Mouse (Mus musculus): ENCODE measurements around the gene Cog7. TPM values are rescaled to one million over a fixed set of nuclear protein-coding genes. Genes with fewer than 3 reads are reported as not detected.
A peak's percentile ranks its signal among the peaks of the same experiment; 100 is the strongest.

Cog7 gene
- polyA plus RNA-seq (2014; fragmentation: Nextera tagmentation; extraction: Ambion mirVana): 22.0 and 23.8 TPM in 2 replicates

DNA sequence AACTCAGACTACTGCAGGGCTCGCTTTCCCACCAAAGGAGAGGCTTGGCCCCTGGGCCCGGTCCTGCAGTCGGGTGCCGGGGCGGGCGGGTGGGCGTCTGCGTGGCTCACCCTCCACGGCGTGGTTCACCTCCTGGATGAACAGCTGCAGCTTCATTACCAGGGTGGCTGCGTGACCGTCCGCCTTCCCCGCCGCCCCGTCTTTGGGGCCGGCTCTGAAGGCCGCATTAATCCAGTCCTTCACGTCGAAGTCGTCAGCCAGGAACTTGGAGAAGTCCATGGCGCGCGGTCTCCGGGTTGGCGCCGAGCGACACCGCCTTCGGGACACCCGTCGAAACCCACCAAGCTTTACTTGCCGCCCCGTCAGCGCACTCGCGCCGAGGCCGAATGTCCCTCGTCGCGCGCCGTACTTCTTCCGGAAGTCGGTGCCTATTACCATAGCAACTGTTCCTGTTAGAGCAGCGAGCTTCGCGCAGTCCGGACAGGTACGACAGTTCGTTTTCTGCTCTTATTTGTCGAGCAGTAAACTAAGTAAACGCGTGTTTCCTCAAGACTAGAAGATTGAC, at the start of gene Cog7:
Gene Cog7, minus strand, starts transcription at position 405 of the 565 bp plus-strand sequence.
- Histone ChIP-seq H3K9me3 (ENCODE audit: control insufficient read depth, low read length) (no peaks in the 10 kb centered on the region), H3K4me1 (replicated peaks; ENCODE audit: control insufficient read depth, insufficient read depth, low read length) (no peaks in the 10 kb centered on the region), H3K27ac (ENCODE audit: low read depth, low read length) (no peak within 1 kb of the TSS), H3K4me3 (ENCODE audit: low read depth, low read length) (peak within 1 kb of the TSS; percentile 68), H3K9ac (ENCODE audit: low read length) (peak within 1 kb of the TSS; percentile 72), H3K27me3 (ENCODE audit: control insufficient read depth, insufficient read depth, low read length) (no peaks in the 10 kb centered on the region), H3K36me3 (ENCODE audit: control insufficient read depth, insufficient read depth, low read length) (no peaks in the 10 kb centered on the region), H3K4me2 (ENCODE audit: low read depth, low read length, severe bottlenecking) (peak within 1 kb of the TSS; percentile 58)
- under 1% methylated on average over 55 of the region's 55 CpGs for WGBS
- DNase-seq (ENCODE audit: low spot score) (peak; percentile 94), ATAC-seq (replicated peaks; ENCODE audit: low FRiP score) (peak; percentile 89)

DNA sequence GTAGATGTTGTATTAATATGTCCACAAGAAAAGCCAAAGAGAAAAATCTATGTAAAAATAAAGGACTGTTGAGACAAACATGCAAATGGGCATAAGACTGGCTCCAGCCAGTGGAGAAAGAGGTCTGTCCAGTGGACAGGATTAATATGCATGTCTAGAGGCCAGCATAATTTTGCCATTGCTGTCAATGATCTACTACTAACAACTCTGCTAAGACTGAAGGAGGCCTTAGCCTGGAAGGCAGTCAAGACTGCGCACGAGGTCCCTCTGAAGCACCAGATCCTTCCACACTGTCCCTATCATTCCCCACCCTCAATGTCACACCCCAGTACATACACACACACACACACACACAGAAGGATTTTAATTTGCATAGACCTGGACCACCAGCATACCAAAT, 40.6 kb upstream of the Cog7 start:
- DNase-seq (ENCODE audit: low spot score): no peak
- ATAC-seq (replicated peaks; ENCODE audit: low FRiP score): no peak
- 0 out of 2 replicates have a peak, but pooled peaks cover 2% of the 10 kb centered on the region for H3K4me1 ChIP-seq (replicated peaks; ENCODE audit: control insufficient read depth, insufficient read depth, low read length)
- no peak overlapping the region for H3K4me2 ChIP-seq (ENCODE audit: low read depth, low read length, severe bottlenecking)
- H3K27me3 ChIP-seq (ENCODE audit: control insufficient read depth, insufficient read depth, low read length): no peaks in the 10 kb centered on the region
- H3K27ac ChIP-seq (ENCODE audit: low read depth, low read length): no peak overlapping the region
- no peak overlapping the region for H3K9ac ChIP-seq (ENCODE audit: low read length)
- 92% methylated on average over 2 of the region's 2 CpGs for WGBS
- H3K9me3 ChIP-seq (ENCODE audit: control insufficient read depth, low read length): no peaks in the 10 kb centered on the region
- no peaks in the 10 kb centered on the region for H3K36me3 ChIP-seq (ENCODE audit: control insufficient read depth, insufficient read depth, low read length)
- H3K4me3 ChIP-seq (ENCODE audit: low read depth, low read length): no peak overlapping the region

DNA sequence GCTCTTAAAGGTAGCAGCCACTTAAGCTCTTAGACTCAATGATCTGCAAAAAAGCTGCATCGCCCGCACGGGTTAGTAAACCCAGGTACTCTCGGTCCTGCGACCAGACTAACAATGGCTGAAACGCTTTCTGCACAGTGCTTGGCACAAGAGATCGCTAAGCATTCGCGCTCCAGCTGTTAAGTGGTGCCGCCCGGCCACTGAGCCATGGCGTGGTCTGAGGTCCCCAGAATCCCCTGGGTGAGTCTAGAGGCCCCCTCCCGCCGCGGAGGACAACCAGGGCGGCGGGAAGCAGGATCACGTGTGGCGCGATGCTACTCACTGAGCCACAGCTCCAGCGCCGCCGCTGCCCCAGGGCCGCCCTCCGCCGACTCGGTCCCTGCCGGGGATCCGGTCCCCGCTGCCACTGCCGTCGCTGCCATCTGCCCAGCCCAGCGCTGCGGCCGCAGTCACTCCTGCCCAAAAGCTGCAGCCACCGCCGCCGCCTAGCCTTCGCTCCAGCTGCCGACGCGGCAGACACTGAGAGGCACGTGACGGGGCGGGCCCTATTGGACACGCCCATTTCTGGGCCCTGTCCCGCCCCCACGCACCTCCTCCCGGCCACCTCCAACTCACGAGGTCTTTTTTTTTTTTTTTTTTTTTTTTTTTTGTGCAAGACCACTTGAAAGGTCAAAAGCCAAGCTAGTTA, 39.3 kb upstream of the Cog7 start, which contains the start of gene Gga2:
Gene Gga2, minus strand, starts transcription at position 556 of the 688 bp plus-strand sequence.
- no peaks in the 10 kb centered on the region for H3K9me3 ChIP-seq (ENCODE audit: control insufficient read depth, low read length)
- under 1% methylated on average over 48 of the region's 50 CpGs for WGBS
- peak; percentile 90 for ATAC-seq (replicated peaks; ENCODE audit: low FRiP score)
- DNase-seq (ENCODE audit: low spot score): peak; percentile 93
- peak within 1 kb of the TSS; percentile 71 for H3K4me2 ChIP-seq (ENCODE audit: low read depth, low read length, severe bottlenecking)
- H3K36me3 ChIP-seq (ENCODE audit: control insufficient read depth, insufficient read depth, low read length): no peaks in the 10 kb centered on the region
- H3K27ac ChIP-seq (ENCODE audit: low read depth, low read length): peak within 1 kb of the TSS; percentile 76
- H3K4me1 ChIP-seq (replicated peaks; ENCODE audit: control insufficient read depth, insufficient read depth, low read length): 0 out of 2 replicates have a peak, but pooled peaks cover 2% of the 10 kb centered on the region
- peak within 1 kb of the TSS; percentile 78 for H3K4me3 ChIP-seq (ENCODE audit: low read depth, low read length)
- peak within 1 kb of the TSS; percentile 81 for H3K9ac ChIP-seq (ENCODE audit: low read length)
- no peaks in the 10 kb centered on the region for H3K27me3 ChIP-seq (ENCODE audit: control insufficient read depth, insufficient read depth, low read length)

DNA sequence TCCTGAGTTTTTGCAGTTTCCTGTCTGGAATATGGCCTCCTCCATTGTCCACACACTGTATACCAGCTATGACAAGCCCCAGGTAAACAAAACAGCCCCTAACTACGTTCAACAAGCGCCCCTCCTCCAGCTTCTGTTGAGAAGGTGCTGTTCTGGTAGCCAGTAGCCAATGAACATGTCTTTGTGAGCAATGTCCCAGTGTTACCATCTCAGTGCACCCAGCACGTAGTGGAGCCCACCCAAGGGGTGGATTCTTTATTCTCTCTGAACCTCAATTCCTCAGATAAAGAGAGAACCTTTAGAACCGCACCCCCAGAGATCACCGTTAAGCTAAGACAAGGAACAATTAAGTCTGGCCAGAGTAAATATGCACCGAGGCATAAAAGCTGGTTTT, 38.8 kb upstream of the Cog7 start:
- DNase-seq (ENCODE audit: low spot score): no peak
- peaks cover 5% of the 10 kb centered on the region; the same call in 1 of the 2 replicates for H3K4me1 ChIP-seq (replicated peaks; ENCODE audit: control insufficient read depth, insufficient read depth, low read length)

DNA sequence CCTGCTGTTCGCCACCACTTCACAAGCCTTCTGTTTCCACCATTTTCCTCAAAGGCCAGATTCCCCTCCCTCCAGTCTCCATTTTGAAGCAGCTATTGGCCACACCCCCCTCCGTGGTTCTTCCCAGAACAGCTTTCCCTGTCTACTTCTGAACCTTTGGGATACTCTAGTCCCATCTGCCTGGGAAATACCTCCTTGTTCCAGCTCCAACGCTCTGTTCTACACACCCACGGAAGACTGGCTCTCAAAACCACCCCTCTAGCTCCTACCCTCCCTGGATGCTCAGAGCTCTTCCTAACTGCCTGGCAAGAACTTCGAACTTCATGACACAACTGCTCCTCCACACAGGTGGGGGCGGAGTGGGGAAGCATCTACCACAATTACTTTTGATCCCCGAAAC, 37.5 kb upstream of the Cog7 start:
- H3K9me3 ChIP-seq (ENCODE audit: control insufficient read depth, low read length): no peaks in the 10 kb centered on the region
- no peaks in the 10 kb centered on the region for H3K27me3 ChIP-seq (ENCODE audit: control insufficient read depth, insufficient read depth, low read length)
- H3K36me3 ChIP-seq (ENCODE audit: control insufficient read depth, insufficient read depth, low read length): no peaks in the 10 kb centered on the region
- H3K27ac ChIP-seq (ENCODE audit: low read depth, low read length): no peak overlapping the region
- 88% methylated on average over 7 of the region's 7 CpGs for WGBS
- peak overlapping the region; percentile 18; the same call in 1 of the 2 replicates for H3K4me2 ChIP-seq (ENCODE audit: low read depth, low read length, severe bottlenecking)
- DNase-seq (ENCODE audit: low spot score) (no peak), ATAC-seq (replicated peaks; ENCODE audit: low FRiP score) (no peak)
- H3K4me1 ChIP-seq (replicated peaks; ENCODE audit: control insufficient read depth, insufficient read depth, low read length): peaks cover 5% of the 10 kb centered on the region; the same call in 1 of the 2 replicates
- H3K4me3 ChIP-seq (ENCODE audit: low read depth, low read length): no peak overlapping the region
- H3K9ac ChIP-seq (ENCODE audit: low read length): no peak overlapping the region

More for the DNA sequence above, 38.8 kb upstream of the Cog7 start:
- no peaks in the 10 kb centered on the region for H3K36me3 ChIP-seq (ENCODE audit: control insufficient read depth, insufficient read depth, low read length)
- peak overlapping the region; percentile 71 for H3K4me2 ChIP-seq (ENCODE audit: low read depth, low read length, severe bottlenecking)
- 3% methylated on average over 6 of the region's 6 CpGs for WGBS
- peak; percentile 52 for ATAC-seq (replicated peaks; ENCODE audit: low FRiP score)
- H3K27ac ChIP-seq (ENCODE audit: low read depth, low read length): peak overlapping the region; percentile 76; the same call in 1 of the 2 replicates
- peak overlapping the region; percentile 78 for H3K4me3 ChIP-seq (ENCODE audit: low read depth, low read length)
- peak overlapping the region; percentile 81 for H3K9ac ChIP-seq (ENCODE audit: low read length)
- H3K27me3 ChIP-seq (ENCODE audit: control insufficient read depth, insufficient read depth, low read length): no peaks in the 10 kb centered on the region
- no peaks in the 10 kb centered on the region for H3K9me3 ChIP-seq (ENCODE audit: control insufficient read depth, low read length)

DNA sequence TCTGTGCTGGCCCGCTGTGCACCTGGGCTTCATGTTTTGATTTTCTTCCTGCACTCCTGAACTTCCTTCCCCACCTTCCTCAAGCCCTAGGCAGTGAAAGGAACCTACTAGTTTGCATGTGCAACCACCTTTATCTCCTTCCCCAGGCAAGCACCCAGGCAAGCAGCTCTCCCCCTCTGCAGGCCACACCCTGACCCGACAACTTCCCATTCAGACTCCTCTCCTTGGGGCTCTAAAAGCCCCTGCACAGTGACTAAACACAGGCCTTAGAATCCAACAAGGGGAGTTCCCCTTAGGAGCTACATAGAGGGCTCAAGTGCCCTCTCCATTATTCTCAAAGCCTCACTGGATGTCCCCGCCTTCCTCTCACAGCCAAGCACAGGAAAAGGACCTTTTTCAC, 36.7 kb upstream of the Cog7 start:
- no peak for ATAC-seq (replicated peaks; ENCODE audit: low FRiP score)
- no peak for DNase-seq (ENCODE audit: low spot score)
- peak overlapping the region; percentile 41 for H3K9ac ChIP-seq (ENCODE audit: low read length)
- no peak overlapping the region for H3K4me2 ChIP-seq (ENCODE audit: low read depth, low read length, severe bottlenecking)
- H3K36me3 ChIP-seq (ENCODE audit: control insufficient read depth, insufficient read depth, low read length): no peaks in the 10 kb centered on the region
- no peak overlapping the region for H3K4me3 ChIP-seq (ENCODE audit: low read depth, low read length)
- H3K4me1 ChIP-seq (replicated peaks; ENCODE audit: control insufficient read depth, insufficient read depth, low read length): peaks cover 5% of the 10 kb centered on the region; the same call in 1 of the 2 replicates
- H3K9me3 ChIP-seq (ENCODE audit: control insufficient read depth, low read length): no peaks in the 10 kb centered on the region
- H3K27ac ChIP-seq (ENCODE audit: low read depth, low read length): no peak overlapping the region
- no peaks in the 10 kb centered on the region for H3K27me3 ChIP-seq (ENCODE audit: control insufficient read depth, insufficient read depth, low read length)
- 62% methylated on average over 3 of the region's 3 CpGs for WGBS

DNA sequence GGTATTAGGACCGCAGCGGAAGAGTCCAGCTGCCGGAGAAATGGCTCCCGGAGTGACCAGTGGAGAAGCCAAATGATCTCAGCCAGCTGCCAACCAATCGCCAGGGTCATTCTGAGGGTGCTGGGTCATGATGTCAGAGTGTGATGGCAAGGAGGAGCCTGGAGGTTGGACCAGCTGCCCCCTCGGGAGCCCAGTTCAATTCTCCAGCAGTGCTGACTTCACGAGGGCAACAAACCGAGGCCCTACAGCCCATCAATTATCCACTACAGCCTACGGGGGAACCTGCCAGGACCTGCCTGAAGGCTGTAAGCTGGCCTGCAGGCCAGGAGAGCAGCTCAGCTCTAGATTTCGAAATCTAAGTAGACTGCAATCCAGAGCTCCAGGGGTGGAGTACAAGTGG, 34.2 kb upstream of the Cog7 start:
- Histone ChIP-seq H3K27me3 (ENCODE audit: control insufficient read depth, insufficient read depth, low read length) (no peaks in the 10 kb centered on the region), H3K36me3 (ENCODE audit: control insufficient read depth, insufficient read depth, low read length) (no peaks in the 10 kb centered on the region; the same call in 1 of the 2 replicates), H3K9me3 (ENCODE audit: control insufficient read depth, low read length) (no peaks in the 10 kb centered on the region), H3K4me1 (replicated peaks; ENCODE audit: control insufficient read depth, insufficient read depth, low read length) (peaks cover 5% of the 10 kb centered on the region; the same call in 1 of the 2 replicates), H3K4me3 (ENCODE audit: low read depth, low read length) (no peak overlapping the region), H3K4me2 (ENCODE audit: low read depth, low read length, severe bottlenecking) (no peak overlapping the region), H3K9ac (ENCODE audit: low read length) (no peak overlapping the region), H3K27ac (ENCODE audit: low read depth, low read length) (no peak overlapping the region; the same call in 1 of the 2 replicates)
- 76% methylated on average over 10 of the region's 10 CpGs for WGBS
- ATAC-seq (replicated peaks; ENCODE audit: low FRiP score) (no peak), DNase-seq (ENCODE audit: low spot score) (no peak)

DNA sequence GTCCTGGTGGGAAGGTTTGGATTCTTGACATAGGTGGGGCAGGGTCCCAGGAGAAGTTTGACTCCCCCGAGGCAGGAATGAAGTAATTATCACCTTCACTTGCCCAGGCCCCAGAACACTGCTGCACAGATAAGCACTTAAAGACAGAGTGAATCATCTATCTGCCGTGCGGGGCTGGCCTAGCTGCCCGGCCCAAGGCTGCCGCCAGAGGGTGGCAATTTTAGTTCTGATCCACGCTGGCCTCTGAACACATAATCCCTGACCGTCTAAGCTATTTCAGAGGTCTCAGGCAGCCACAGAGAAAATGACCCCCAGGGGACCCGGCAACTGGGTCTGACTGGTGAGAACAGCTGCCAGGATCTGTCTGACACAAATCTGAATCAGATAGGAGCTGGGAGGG, 33.6 kb upstream of the Cog7 start:
- 68% methylated on average over 8 of the region's 8 CpGs for WGBS
- H3K4me3 ChIP-seq (ENCODE audit: low read depth, low read length): no peak overlapping the region
- no peak overlapping the region for H3K9ac ChIP-seq (ENCODE audit: low read length)
- no peaks in the 10 kb centered on the region for H3K27me3 ChIP-seq (ENCODE audit: control insufficient read depth, insufficient read depth, low read length)
- H3K4me1 ChIP-seq (replicated peaks; ENCODE audit: control insufficient read depth, insufficient read depth, low read length): peaks cover 5% of the 10 kb centered on the region; the same call in 1 of the 2 replicates
- H3K4me2 ChIP-seq (ENCODE audit: low read depth, low read length, severe bottlenecking): no peak overlapping the region
- H3K9me3 ChIP-seq (ENCODE audit: control insufficient read depth, low read length): no peaks in the 10 kb centered on the region
- DNase-seq (ENCODE audit: low spot score) (no peak), ATAC-seq (replicated peaks; ENCODE audit: low FRiP score) (no peak)
- H3K36me3 ChIP-seq (ENCODE audit: control insufficient read depth, insufficient read depth, low read length): no peaks in the 10 kb centered on the region; the same call in 1 of the 2 replicates
- H3K27ac ChIP-seq (ENCODE audit: low read depth, low read length): no peak overlapping the region

All from forebrain, embryonic 11.5 days (tissue).